Mouse (Mus musculus): ENCODE data around the gene Cd5.

DNA sequence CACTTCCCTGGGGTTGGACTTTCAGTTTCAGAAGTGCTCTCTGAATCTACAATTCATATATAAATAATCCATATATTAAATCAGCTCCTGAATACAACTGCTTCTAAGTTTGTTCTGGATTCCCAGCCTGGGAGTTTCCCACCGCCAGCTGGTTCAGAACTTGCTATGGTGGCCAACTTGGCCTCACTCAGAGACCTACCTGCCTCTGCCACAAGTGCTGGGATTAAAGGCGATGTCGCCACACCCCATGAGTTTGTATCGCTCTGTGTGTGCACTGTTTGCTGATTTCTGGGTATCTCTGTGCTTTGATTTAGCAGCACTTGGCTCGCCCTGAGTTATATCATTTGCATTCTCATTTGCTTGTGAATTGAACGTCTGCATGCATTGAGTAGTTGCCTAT is 13.3 kb upstream of the Cd5 start:
- TF ChIP-seq TAL1 (conservative IDR thresholded peaks at IDR 0.05; ENCODE audit: low read depth, low read length) (no peak), CTCF (IDR thresholded peaks at IDR 0.05; ENCODE audit: low read depth, low read length) (no peak)

Measured in G1E (cell line).